Mouse (Mus musculus) cerebellum, postnatal 10 days (tissue): ENCODE results near the gene Gas8.
"Not testable (repeated sequence)": the region's sequence is repeated elsewhere in the genome, so short reads cannot be mapped to it uniquely, and the experiment has no call there.

Experiments used
- DNase-seq, 2 experiments: peaks; one replicate each; pipeline ENCODE4 v3.0.0; 2021; ENCODE audit warnings: mixed read lengths in 2 of 2

Gas8 gene

GRCm38 (mm10) chr8:123515540-123515897 is 3.1 kb upstream of the Gas8 start:
- DNase-seq = no peak

DNA sequence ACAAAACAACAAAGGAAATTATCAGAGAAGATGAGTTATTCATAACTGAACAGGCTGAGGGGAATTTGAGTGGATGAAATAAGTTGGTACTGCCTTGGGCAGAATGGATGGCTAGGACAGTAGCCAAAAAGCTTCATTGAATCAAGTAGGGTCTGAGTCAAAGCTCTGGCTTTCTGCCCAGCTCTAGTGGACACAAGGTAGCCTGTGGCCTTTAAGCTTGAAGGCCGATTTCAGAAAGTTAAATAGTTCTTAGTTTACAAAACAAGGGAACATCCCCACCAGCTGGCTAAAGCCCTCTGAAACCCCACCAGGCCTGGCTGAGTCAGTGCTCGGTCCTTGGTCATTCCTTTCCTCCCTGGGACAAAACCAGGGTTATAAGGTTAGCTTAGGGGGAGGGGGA is 2.0 kb upstream of the Gas8 start:
- DNase-seq = peak in 1 of 2 experiments; percentile 39

DNA sequence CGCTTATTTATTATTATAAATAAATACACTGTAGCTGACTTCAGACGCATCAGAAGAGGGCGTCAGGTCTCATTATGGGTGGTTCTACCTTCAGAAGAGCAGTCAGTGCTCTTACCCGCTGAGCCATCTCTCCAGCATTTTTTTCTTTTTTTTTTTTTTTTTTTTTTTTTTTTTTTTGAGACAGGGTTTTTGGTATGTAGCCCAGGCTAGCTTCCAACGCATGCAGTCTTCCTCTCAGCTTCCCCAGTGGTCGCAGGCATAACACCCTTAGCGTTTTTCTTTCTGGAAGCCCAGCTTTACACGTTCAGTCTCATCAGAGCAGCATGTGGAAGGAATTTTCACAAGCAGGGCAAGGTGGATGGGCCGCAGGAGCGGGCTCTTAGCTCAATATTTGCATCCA is 462 bp upstream of the Gas8 start:
- DNase-seq = no peak

DNA sequence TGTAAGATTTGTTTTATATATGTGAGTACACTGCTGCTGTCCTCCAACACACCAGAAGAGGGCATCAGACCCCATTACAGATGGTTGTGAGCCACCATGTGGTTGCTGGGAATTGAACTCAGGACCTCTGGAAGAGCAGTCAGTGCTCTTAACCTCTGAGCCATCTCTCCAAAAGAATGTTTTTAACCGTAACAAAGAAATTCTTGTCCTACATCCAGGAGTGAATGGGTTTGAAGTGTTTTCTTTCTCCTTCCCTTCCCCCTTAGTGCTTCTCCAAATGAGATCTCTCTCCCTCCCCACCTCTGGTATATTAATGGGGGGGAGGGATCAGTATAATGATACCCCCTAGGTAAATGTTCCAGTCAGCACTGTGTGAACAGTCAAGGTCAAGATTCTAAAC is 1.4 kb downstream of the Gas8 start:
- not testable (repeated sequence) for DNase-seq

DNA sequence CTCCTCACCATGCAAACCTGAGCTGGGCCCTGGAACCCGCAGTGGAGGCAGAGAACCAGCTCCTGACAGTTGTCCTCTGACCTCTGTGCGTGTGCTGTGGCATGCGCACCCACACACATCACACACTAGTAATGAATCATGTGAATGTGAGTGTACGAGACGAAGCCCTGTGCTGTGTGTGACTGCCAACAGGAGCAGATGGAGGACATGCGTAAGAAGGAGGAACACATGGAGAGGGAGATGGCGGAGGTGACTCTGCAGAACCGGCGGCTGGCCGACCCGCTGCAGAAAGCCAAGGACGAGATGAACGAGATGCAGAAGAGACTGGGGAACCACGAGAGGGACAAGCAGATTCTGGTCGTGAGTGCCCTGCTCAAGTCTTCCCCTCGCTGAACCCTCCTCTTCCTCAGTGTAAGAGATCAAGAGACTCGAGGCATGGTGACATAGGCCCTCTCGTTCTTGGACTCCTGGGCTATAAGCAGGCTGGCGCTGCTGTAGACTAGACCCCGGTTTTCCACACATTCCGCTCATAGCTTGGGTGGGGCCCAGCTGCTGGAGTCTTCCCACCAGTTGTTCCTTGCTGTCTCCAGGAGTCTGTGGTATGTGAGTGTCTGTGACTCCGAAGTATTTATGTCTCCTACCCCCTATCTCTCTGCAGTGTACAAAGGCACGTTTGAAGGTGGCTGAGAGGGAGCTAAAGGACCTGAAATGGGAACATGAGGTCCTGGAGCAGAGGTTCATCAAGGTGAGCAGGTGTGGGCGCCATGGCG is 9.3 kb downstream of the Gas8 start:
- no peak for DNase-seq

DNA sequence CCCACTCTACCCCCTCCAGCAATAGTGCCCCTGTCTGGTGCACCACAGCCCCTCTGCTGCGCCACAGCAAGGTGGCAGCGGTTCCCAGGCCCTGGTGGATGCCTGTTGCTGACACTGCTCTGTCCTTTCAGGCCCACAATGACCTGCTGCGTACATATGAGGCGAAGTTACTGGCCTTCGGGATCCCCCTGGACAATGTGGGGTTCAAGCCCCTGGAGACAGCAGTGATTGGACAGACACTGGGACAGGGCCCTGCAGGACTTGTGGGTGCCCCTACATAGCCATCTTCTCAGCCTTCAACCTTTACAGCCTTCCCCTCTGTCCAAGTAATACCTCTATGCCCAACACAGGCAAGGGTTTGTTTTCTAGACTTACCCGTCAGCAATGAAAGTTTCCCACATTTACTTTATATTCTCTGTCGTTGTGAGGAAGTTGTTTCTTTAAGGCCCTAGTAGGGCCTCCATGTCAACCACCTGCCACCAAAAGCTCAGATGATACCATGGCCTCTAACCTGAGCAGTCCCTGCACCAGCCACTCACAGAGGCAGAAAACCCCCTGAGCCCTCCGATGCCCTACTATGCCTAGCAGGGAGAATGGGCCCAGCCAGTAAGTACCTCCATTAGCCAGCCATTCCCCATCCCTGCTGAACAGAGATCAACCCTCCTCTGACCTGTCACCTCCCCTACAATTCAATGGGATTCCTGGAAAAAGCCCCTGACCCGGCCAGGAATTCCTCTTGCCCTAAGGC is 17.8 kb downstream of the Gas8 start:
- DNase-seq = peak in 1 of 2 experiments; percentile 4

DNA sequence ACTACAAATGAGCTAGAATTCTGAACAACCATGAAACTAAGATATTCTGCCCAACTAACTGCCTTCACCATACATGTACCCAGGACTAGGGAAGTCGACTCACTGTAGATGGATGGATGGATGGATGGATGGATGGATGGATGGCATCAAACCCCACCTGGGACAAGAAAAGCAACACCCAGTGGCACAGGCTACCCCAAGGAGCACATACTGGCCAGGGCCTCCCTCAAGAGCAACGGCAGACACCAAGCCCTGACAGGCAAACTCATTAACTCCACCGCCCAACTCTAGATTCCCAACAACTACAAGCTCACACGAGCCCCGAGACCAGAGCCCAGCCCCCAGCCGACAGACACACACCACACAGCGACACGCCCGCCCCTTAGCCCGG is 18.4 kb downstream of the Gas8 start:
- no peak for DNase-seq

DNA sequence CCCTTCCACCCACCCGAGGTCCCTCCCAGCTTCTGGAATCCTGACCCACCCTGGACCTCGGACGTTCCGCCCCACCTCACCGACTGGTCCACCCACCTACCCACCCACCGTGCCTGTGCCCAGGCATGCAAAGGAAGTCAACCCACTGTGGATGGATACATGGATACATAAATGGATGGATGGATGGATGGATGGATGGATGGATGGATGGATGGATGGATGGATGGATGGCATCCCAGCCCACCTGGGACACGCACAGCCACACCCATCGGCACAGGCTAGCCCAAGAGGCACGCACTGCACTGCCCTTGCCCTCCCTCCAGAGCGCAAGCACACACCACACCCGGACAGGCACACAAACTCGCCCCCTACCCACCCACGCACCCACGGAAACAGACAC is 19.0 kb downstream of the Gas8 start:
- peak; percentile 24 to 58 for DNase-seq

DNA sequence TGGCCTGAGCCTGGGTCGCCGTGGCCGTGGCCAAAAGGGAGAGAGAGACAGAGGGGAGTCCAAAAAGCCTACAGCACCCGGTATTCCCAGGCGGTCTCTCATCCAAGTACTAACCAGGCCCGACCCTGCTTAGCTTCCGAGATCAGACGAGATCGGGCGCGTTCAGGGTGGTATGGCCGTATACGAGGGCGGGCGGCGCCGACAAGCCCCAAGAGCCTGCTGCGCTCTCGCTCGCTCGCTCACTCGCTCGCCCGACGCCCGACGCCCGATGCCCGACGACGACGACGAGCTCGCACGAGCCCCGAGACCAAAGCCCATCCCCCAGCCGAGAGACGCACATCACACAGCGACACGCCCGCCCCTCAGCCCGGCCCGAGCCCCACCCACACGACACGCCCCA is 45.6 kb downstream of the Gas8 start:
- not testable (repeated sequence) for DNase-seq

GRCm38 (mm10) chr8:123575386-123575785 is 56.8 kb downstream of the Gas8 start:
- DNase-seq = peak; percentile 23 to 34
